Mouse (Mus musculus) midbrain, postnatal 0 days (tissue): Measurements from ENCODE around the gene Rbm5. TPM values are rescaled to one million over a fixed set of nuclear protein-coding genes. Genes with fewer than 3 reads are reported as not detected.
A peak's percentile ranks its signal among the peaks of the same experiment; 100 is the strongest.

ENCODE experiments used
- ATAC-seq: fragments of 200-750 bp; cut with Nextera tagmentation; 2 replicates; pipeline ENCODE4 v1.8.0; 2017; ENCODE audit warnings: moderate number of reproducible peaks, mild to moderate bottlenecking, moderate TSS enrichment, moderate library complexity; ENCODE audit not compliant: low FRiP score
- DNase-seq: peaks from one replicate; pipeline ENCODE4 v3.0.0-alpha.2; 2015; ENCODE audit warnings: low spot score
- H3K27ac ChIP-seq: fragments of 300-500 bp; sonication (generic); 2 replicates; pipeline ENCODE4 v1.5.1; 2014; ENCODE audit warnings: low read depth, mild to moderate bottlenecking, low read length, mixed read lengths
- H3K27me3 ChIP-seq: fragments of 300-500 bp; sonication (generic); 2 replicates; pipeline ENCODE4 v1.6.1; 2014; ENCODE audit warnings: low read length, control low read depth, mixed read lengths; ENCODE audit not compliant: insufficient read depth
- H3K36me3 ChIP-seq: fragments of 300-500 bp; sonication (generic); 2 replicates; pipeline ENCODE4 v1.6.1; 2014; ENCODE audit warnings: low read length, control low read depth, mixed read lengths; ENCODE audit not compliant: insufficient read depth
- H3K4me1 ChIP-seq: fragments of 300-500 bp; sonication (generic); 2 replicates; pipeline ENCODE4 v1.6.1; 2014; ENCODE audit warnings: mild to moderate bottlenecking, control low read depth, antibody characterized with exemption, low read length, mixed read lengths; ENCODE audit not compliant: insufficient read depth
- H3K4me2 ChIP-seq: fragments of 300-500 bp; sonication (generic); 2 replicates; pipeline ENCODE4 v1.6.1; 2014; ENCODE audit warnings: low read depth, mild to moderate bottlenecking, low read length, mixed read lengths; ENCODE audit not compliant: poor library complexity, severe bottlenecking
- H3K4me3 ChIP-seq: fragments of 300-500 bp; sonication (generic); 2 replicates; pipeline ENCODE4 v1.5.1; 2014; ENCODE audit warnings: low read depth, mild to moderate bottlenecking, low read length, moderate library complexity
- H3K9ac ChIP-seq: fragments of 300-500 bp; sonication (generic); replicated peaks from 2 replicates; pipeline ENCODE4 v1.6.1; 2014; ENCODE audit warnings: mild to moderate bottlenecking, low read length, moderate library complexity, mixed read lengths; ENCODE audit not compliant: poor library complexity, severe bottlenecking
- H3K9me3 ChIP-seq: fragments of 300-500 bp; sonication (generic); 2 replicates; pipeline ENCODE4 v1.6.1; 2016; ENCODE audit warnings: low read length, control low read depth
- CTCF ChIP-seq: IDR thresholded peaks from 2 replicates; pipeline ENCODE4 v1.5.1; 2016; ENCODE audit warnings: antibody characterized with exemption, mild to moderate bottlenecking
- WGBS: fragments of 180-500 bp; shearing (Covaris S2); extraction: QIAGEN DNeasy Blood & Tissue Kit; methylation state at CpG from one replicate; pipeline ENCODE4 v1.1.7; 2014; 5-methylcytosine and 5-hydroxymethylcytosine counted together
- polyA plus RNA-seq: library from polyadenylated mRNA; unstranded; fragments of >200 nt; fragmentation: Nextera tagmentation; extraction: Ambion mirVana; gene quantifications from 2 replicates; pipeline ENCODE4 v1.2.1, GENCODE M21; 2015
- total RNA-seq: library from RNA; depleted of rRNA; stranded (reverse); fragments of >200 nt; gene quantifications from 2 replicates; pipeline ENCODE4 v1.2.3, GENCODE M21; 2014

Rbm5 gene
- total and polyA plus RNA-seq, 2 experiments from 2014 or later = 142 to 160 TPM

- Histone ChIP-seq H3K9me3 (no peaks in the 10 kb centered on the region), H3K27ac (no peak overlapping the region), H3K36me3 (peaks cover 86% of the 10 kb centered on the region), H3K9ac (no peak overlapping the region), H3K4me2 (no peak overlapping the region), H3K4me1 (no peaks in the 10 kb centered on the region), H3K27me3 (no peaks in the 10 kb centered on the region), H3K4me3 (no peak overlapping the region)
- TF ChIP-seq CTCF = no peak
- DNase-seq = no peak
- ATAC-seq = no peak
- WGBS = 91% methylated on average over 5 of the region's 5 CpGs
Measured at GRCm38 (mm10) chr9:107750378-107750777, 20.4 kb downstream of the Rbm5 start.

DNA sequence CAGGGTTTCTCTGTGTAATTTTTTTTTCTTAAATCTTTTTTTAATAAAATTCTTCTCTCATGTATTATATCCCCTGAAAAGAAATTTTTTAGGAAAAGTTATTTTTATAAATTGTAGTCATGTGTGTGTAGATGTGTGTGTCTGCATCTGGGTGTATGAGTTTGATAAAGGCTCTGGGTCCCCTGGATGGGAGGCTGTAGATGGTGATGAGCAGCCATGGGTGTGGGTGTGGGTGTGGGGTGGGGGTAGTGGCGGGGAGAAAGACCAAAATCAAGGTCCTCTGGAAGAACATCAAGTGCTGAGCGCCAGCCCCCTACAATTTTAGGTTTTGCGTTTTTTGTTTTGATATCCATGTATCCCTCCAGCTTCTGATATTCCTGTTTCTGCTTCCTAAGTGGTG, 22.7 kb downstream of the Rbm5 start:
- ATAC-seq = no peak
- no peaks in the 10 kb centered on the region for H3K9me3 ChIP-seq
- peaks cover 95% of the 10 kb centered on the region for H3K36me3 ChIP-seq
- no peak for DNase-seq
- no peaks in the 10 kb centered on the region for H3K27me3 ChIP-seq
- H3K4me3 ChIP-seq = no peak overlapping the region
- no peak overlapping the region for H3K9ac ChIP-seq
- no peak overlapping the region for H3K27ac ChIP-seq
- no peak for TF ChIP-seq CTCF
- 98% methylated on average over 3 of the region's 3 CpGs for WGBS
- H3K4me2 ChIP-seq = no peak overlapping the region
- no peaks in the 10 kb centered on the region for H3K4me1 ChIP-seq

GRCm38 (mm10) chr9:107747310-107747709, 23.5 kb downstream of the Rbm5 start:
- Histone ChIP-seq H3K9me3 (no peaks in the 10 kb centered on the region), H3K4me1 (no peaks in the 10 kb centered on the region), H3K27me3 (no peaks in the 10 kb centered on the region), H3K36me3 (peaks cover 96% of the 10 kb centered on the region), H3K27ac (no peak overlapping the region), H3K4me3 (no peak overlapping the region), H3K9ac (no peak overlapping the region), H3K4me2 (no peak overlapping the region)
- TF ChIP-seq CTCF = no peak
- ATAC-seq (no peak), DNase-seq (no peak)
- WGBS = 89% methylated on average over 1 of the region's 1 CpGs

DNA sequence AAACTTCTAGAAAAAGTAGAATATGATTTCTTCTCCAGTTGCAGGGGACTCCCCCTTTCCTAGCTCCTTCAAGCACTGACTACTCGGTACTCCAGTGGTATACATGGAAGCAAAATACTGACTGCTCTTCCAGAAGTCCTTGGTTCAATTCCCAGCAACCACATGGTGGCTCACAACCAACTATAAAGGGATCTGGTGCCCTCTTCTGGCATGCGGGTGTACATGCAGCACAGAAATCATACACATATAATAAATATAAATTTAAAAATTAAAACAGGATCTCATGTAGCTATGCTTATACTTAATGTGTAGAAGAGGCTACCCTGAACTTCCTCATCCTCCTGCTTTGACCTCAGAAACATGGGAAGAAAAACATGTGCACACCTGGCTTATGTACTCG, 24.1 kb downstream of the Rbm5 start:
- Histone ChIP-seq H3K9me3 (no peaks in the 10 kb centered on the region), H3K4me3 (no peak overlapping the region), H3K4me2 (no peak overlapping the region), H3K27ac (no peak overlapping the region), H3K36me3 (peaks cover 94% of the 10 kb centered on the region), H3K27me3 (no peaks in the 10 kb centered on the region), H3K9ac (no peak overlapping the region), H3K4me1 (no peaks in the 10 kb centered on the region)
- ATAC-seq (no peak), DNase-seq (no peak)
- peak; percentile 54 for TF ChIP-seq CTCF
- 96% methylated on average over 3 of the region's 3 CpGs for WGBS

- TF ChIP-seq CTCF = no peak
- H3K4me2 ChIP-seq = no peak overlapping the region
- ATAC-seq (no peak), DNase-seq (no peak)
- no peak overlapping the region for H3K4me3 ChIP-seq
- 91% methylated on average over 6 of the region's 6 CpGs for WGBS
- no peaks in the 10 kb centered on the region for H3K4me1 ChIP-seq
- H3K27ac ChIP-seq = no peak overlapping the region
- H3K27me3 ChIP-seq = no peaks in the 10 kb centered on the region
- no peak overlapping the region for H3K9ac ChIP-seq
- no peaks in the 10 kb centered on the region for H3K9me3 ChIP-seq
- peaks cover 92% of the 10 kb centered on the region for H3K36me3 ChIP-seq
Measured at GRCm38 (mm10) chr9:107744061-107744460, 26.7 kb downstream of the Rbm5 start.

- ATAC-seq (peak; percentile 35; the same call in 1 of the 2 replicates), DNase-seq (peak; percentile 66)
- Histone ChIP-seq H3K4me3 (no peak overlapping the region), H3K4me2 (no peak overlapping the region), H3K4me1 (peaks cover 22% of the 10 kb centered on the region), H3K9me3 (no peaks in the 10 kb centered on the region), H3K27me3 (no peaks in the 10 kb centered on the region), H3K9ac (no peak overlapping the region), H3K36me3 (peaks cover 45% of the 10 kb centered on the region), H3K27ac (peak overlapping the region; percentile 80)
- peak; percentile 65 for TF ChIP-seq CTCF
- 50% methylated on average over 4 of the region's 4 CpGs for WGBS
Measured at GRCm38 (mm10) chr9:107738841-107739202, 32.0 kb downstream of the Rbm5 start.
